Mouse (Mus musculus): ENCODE data around the gene Lat2. TPM values are rescaled to one million over a fixed set of nuclear protein-coding genes. Genes with fewer than 3 reads are reported as not detected.

Lat2 gene
- polyA plus RNA-seq, 1 experiment: 3.3 TPM

- no peak overlapping the region for H3K27ac ChIP-seq (ENCODE audit: insufficient read depth, low read depth, low read length)
- no peaks in the 10 kb centered on the region for H3K36me3 ChIP-seq (ENCODE audit: control insufficient read depth, insufficient read depth, low read length)
- H3K4me1 ChIP-seq (ENCODE audit: control insufficient read depth, insufficient read depth, low read length): peaks cover 4% of the 10 kb centered on the region; the same call in 1 of the 2 replicates
- TF ChIP-seq POLR2A (IDR thresholded peaks at IDR 0.05; ENCODE audit: low read depth, low read length) (no peak), CTCF (conservative IDR thresholded peaks at IDR 0.05; ENCODE audit: insufficient read depth, insufficient read length, low read depth, low read length) (no peak)
- H3K27me3 ChIP-seq (replicated peaks; ENCODE audit: control insufficient read depth, insufficient read depth, low read length): no peaks in the 10 kb centered on the region
- peak; percentile 44 for DNase-seq
- peak overlapping the region; percentile 99 for H3K4me3 ChIP-seq (ENCODE audit: insufficient read depth, low read depth, low read length)
- 26% methylated on average over 15 of the region's 15 CpGs for WGBS
Observed at GRCm38 (mm10) chr5:134583006-134583883, 31.6 kb downstream of the Lat2 start.

DNA sequence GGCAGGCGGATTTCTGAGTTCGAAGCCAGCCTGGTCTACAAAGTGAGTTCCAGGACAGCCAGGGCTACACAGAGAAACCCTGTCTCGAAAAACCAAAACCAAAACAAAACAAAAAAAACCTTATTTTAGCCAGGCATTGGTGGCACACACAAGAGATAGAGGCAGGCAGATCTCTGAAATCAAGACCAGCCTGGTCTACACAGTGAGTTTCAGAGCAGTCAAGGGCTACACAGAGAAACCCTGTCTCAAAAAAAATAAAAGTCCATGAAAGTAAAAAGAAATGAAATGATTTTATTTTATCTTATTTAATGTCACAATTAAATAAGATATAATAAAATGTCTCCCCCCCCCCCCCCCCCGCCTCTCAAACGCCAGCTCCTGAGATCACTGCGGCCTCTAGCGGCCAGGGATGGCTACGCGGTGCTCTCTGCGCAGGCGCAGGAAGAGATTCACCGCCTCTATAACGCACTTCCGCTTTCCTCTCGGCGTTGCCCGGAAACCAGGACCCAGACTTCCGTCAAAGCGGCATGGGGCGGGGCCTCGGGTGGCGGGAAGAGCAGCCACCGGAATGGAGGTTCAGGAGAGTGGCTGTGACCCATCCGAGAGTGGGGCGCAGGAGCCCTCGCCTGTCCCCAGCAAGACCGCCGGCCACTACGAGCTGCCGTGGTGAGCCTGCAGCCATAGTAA is 32.5 kb downstream of the Lat2 start:
- WGBS: 7% methylated on average over 30 of the region's 30 CpGs
- H3K27ac ChIP-seq (ENCODE audit: insufficient read depth, low read depth, low read length): no peak overlapping the region
- peak; percentile 98 for DNase-seq
- peak overlapping the region; percentile 99 for H3K4me3 ChIP-seq (ENCODE audit: insufficient read depth, low read depth, low read length)
- H3K27me3 ChIP-seq (replicated peaks; ENCODE audit: control insufficient read depth, insufficient read depth, low read length): no peaks in the 10 kb centered on the region
- no peak for TF ChIP-seq POLR2A (IDR thresholded peaks at IDR 0.05; ENCODE audit: low read depth, low read length)
- peak; percentile 66 for TF ChIP-seq CTCF (conservative IDR thresholded peaks at IDR 0.05; ENCODE audit: insufficient read depth, insufficient read length, low read depth, low read length)
- peaks cover 4% of the 10 kb centered on the region; the same call in 1 of the 2 replicates for H3K4me1 ChIP-seq (ENCODE audit: control insufficient read depth, insufficient read depth, low read length)
- no peaks in the 10 kb centered on the region for H3K36me3 ChIP-seq (ENCODE audit: control insufficient read depth, insufficient read depth, low read length)

DNA sequence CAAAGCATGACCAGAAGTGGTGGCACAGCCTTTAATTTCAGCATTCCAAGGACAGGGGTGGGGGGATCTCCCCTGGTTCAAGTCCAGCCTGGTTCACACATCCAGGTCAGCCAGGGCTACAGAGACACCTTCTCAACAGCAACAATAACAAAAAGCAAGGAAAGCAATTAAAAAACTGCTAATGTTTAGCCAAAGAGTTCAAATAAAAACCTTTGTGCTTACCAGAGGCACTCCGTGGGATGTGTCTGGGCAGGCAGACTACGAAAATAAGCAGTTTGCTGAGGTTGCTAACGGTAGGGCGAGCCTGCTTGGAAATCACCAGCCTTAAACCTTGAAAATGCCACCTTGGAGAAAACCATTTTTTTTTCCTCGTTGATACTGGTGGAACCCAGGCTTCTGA is 33.7 kb downstream of the Lat2 start, which contains the start of gene Rfc2:
TSS of gene Rfc2 (plus strand) at position 221 of the 400 bp plus-strand sequence.
- no peak for TF ChIP-seq POLR2A (IDR thresholded peaks at IDR 0.05; ENCODE audit: low read depth, low read length)
- no peak for TF ChIP-seq CTCF (conservative IDR thresholded peaks at IDR 0.05; ENCODE audit: insufficient read depth, insufficient read length, low read depth, low read length)
- WGBS: 55% methylated on average over 5 of the region's 5 CpGs
- DNase-seq: peak; percentile 80
- Histone ChIP-seq H3K4me1 (ENCODE audit: control insufficient read depth, insufficient read depth, low read length) (peaks cover 4% of the 10 kb centered on the region; the same call in 1 of the 2 replicates), H3K4me3 (ENCODE audit: insufficient read depth, low read depth, low read length) (no peak within 1 kb of the TSS), H3K36me3 (ENCODE audit: control insufficient read depth, insufficient read depth, low read length) (no peaks in the 10 kb centered on the region), H3K27me3 (replicated peaks; ENCODE audit: control insufficient read depth, insufficient read depth, low read length) (no peaks in the 10 kb centered on the region), H3K27ac (ENCODE audit: insufficient read depth, low read depth, low read length) (peak within 1 kb of the TSS; percentile 72)

GRCm38 (mm10) chr5:134579135-134579534 is 35.7 kb downstream of the Lat2 start:
- no peak overlapping the region for H3K27ac ChIP-seq (ENCODE audit: insufficient read depth, low read depth, low read length)
- no peak for TF ChIP-seq CTCF (conservative IDR thresholded peaks at IDR 0.05; ENCODE audit: insufficient read depth, insufficient read length, low read depth, low read length)
- TF ChIP-seq POLR2A (IDR thresholded peaks at IDR 0.05; ENCODE audit: low read depth, low read length): no peak
- no peaks in the 10 kb centered on the region for H3K36me3 ChIP-seq (ENCODE audit: control insufficient read depth, insufficient read depth, low read length)
- 63% methylated on average over 3 of the region's 3 CpGs for WGBS
- DNase-seq: no peak
- H3K27me3 ChIP-seq (replicated peaks; ENCODE audit: control insufficient read depth, insufficient read depth, low read length): no peaks in the 10 kb centered on the region
- peaks cover 4% of the 10 kb centered on the region; the same call in 1 of the 2 replicates for H3K4me1 ChIP-seq (ENCODE audit: control insufficient read depth, insufficient read depth, low read length)
- no peak overlapping the region for H3K4me3 ChIP-seq (ENCODE audit: insufficient read depth, low read depth, low read length)

- no peak for DNase-seq
- H3K36me3 ChIP-seq (ENCODE audit: control insufficient read depth, insufficient read depth, low read length): no peaks in the 10 kb centered on the region
- TF ChIP-seq POLR2A (IDR thresholded peaks at IDR 0.05; ENCODE audit: low read depth, low read length): no peak
- TF ChIP-seq CTCF (conservative IDR thresholded peaks at IDR 0.05; ENCODE audit: insufficient read depth, insufficient read length, low read depth, low read length): no peak
- 76% methylated on average over 7 of the region's 7 CpGs for WGBS
- H3K4me1 ChIP-seq (ENCODE audit: control insufficient read depth, insufficient read depth, low read length): peaks cover 7% of the 10 kb centered on the region; the same call in 1 of the 2 replicates
- no peak overlapping the region for H3K27ac ChIP-seq (ENCODE audit: insufficient read depth, low read depth, low read length)
- H3K27me3 ChIP-seq (replicated peaks; ENCODE audit: control insufficient read depth, insufficient read depth, low read length): no peaks in the 10 kb centered on the region
- H3K4me3 ChIP-seq (ENCODE audit: insufficient read depth, low read depth, low read length): no peak overlapping the region
Observed at GRCm38 (mm10) chr5:134577534-134577933, 37.3 kb downstream of the Lat2 start.

DNA sequence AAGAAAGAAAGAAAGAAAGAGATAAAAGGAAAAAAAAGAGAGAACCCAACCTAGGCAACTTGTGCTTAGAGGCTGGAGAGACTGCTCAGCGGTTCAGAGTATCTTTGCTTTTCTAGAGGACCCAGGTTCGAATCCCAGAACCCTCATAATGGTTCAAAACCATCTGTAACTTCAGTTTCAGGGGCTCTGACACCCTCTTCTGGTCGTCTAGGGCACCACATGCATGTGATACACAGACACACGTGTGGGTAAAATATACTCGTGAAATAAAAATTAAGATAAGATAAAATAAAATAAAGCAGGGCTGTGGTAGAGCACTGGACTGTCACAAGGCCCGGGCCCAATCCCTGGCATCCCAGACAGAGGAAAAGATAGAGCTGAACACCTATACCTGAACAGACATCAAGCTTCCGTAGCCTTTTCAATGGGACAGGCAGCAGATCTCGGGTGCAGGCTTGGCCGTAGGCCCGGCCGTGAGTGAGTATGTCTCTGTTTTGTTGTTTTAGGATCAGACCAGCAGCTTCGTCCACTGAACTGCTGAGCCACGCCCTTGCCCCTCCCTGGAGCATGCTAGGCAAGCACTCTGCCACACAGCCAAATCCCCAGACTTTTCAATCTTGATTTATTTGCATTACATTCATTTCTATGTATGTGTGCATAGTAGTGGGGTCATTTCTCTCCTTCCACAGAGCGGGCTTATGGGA is 38.2 kb downstream of the Lat2 start:
- peaks cover 7% of the 10 kb centered on the region; the same call in 1 of the 2 replicates for H3K4me1 ChIP-seq (ENCODE audit: control insufficient read depth, insufficient read depth, low read length)
- DNase-seq: no peak
- no peak overlapping the region for H3K4me3 ChIP-seq (ENCODE audit: insufficient read depth, low read depth, low read length)
- 69% methylated on average over 14 of the region's 14 CpGs for WGBS
- H3K27ac ChIP-seq (ENCODE audit: insufficient read depth, low read depth, low read length): no peak overlapping the region
- H3K27me3 ChIP-seq (replicated peaks; ENCODE audit: control insufficient read depth, insufficient read depth, low read length): no peaks in the 10 kb centered on the region
- no peak for TF ChIP-seq POLR2A (IDR thresholded peaks at IDR 0.05; ENCODE audit: low read depth, low read length)
- TF ChIP-seq CTCF (conservative IDR thresholded peaks at IDR 0.05; ENCODE audit: insufficient read depth, insufficient read length, low read depth, low read length): 0 out of 2 replicates have a peak, but pooled peaks have one; percentile 7
- no peaks in the 10 kb centered on the region for H3K36me3 ChIP-seq (ENCODE audit: control insufficient read depth, insufficient read depth, low read length)
